8 mouse cellular contexts compared by ENCODE assay signal in the genomic region with DNA sequence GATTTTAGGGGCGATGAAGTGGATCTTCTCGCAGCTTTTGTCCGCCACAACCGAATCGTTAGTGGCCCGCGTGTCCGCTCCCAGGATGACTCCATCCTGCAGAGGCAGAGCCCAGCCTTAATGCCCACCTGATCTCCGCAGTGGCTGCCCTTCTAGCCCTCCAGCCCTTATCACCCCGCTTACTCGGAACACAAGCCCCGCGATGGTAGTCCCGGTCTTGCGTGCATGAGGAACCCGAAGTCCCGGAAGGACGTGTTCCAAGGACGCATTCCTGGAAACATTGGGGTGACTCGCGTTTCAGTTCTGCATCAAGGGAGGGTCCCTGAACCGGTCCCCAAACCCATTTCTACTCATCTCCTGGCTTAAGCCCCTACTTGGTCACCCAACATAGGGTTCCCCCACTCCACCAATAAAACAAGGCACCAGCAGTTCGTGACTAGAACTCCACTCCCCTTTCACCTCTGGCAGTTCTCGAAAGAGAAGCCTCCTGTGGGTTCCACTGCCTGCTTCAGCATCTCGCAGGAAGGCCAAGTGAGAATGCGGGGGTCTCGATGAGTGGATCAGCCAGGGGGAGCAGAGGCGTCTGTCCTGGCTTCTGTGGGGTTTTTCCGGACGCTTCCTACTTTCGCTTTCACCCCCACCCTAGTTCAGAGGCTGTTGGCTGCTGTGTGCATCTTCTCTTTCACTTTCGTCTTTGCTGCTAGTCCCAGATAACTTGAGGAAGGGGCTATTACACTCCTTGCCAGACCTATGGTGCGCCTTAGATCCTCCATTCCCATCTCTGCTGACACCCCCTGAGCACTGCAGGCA. TPM values are rescaled to one million over a fixed set of nuclear protein-coding genes. Genes with fewer than 3 reads are reported as not detected.
DNase-seq lines count a peak whose midpoint lies in the region; ATAC-seq and TF ChIP-seq lines count a peak whose summit lies in the region.

No protein-coding gene starts in this region.

- H3K4me1 ChIP-seq in hindbrain, embryonic 10.5 days (replicated peaks): peaks cover 27% of the 10 kb centered on the region
- H3K4me1 ChIP-seq in spleen, adult 2 months (ENCODE audit: control insufficient read depth, insufficient read depth, insufficient read length): peaks cover 3% of the 10 kb centered on the region; the same call in 1 of the 2 replicates

- no peaks in the 10 kb centered on the region for H3K9me3 ChIP-seq in hindbrain, embryonic 10.5 days

- TF ChIP-seq CTCF in gastrocnemius, adult 2 months (IDR thresholded peaks at IDR 0.05): no peak
- TF ChIP-seq CTCF in spleen, adult 2 months (IDR thresholded peaks at IDR 0.05; ENCODE audit: extremely low read depth, insufficient read depth, insufficient read length, insufficient replicate concordance): no peak

- H3K27ac ChIP-seq in gastrocnemius, adult 2 months: peak overlapping the region; percentile 94
- peak overlapping the region; percentile 95 for H3K27ac ChIP-seq in hindbrain, embryonic 10.5 days
- peak overlapping the region; percentile 94 for H3K27ac ChIP-seq in spleen, adult 2 months (ENCODE audit: insufficient read depth, low read length)

- peaks cover 16% of the 10 kb centered on the region for H3K36me3 ChIP-seq in hindbrain, embryonic 10.5 days
- H3K36me3 ChIP-seq in spleen, adult 2 months (ENCODE audit: control insufficient read depth, insufficient read depth, low read length): peaks cover 10% of the 10 kb centered on the region

- 2% methylated on average over 33 of the region's 33 CpGs for WGBS in hindbrain, embryonic 10.5 days
- WGBS in spleen, adult 2 months: under 1% methylated on average over 33 of the region's 33 CpGs

- peak overlapping the region; percentile 86 for H3K4me3 ChIP-seq in gastrocnemius, adult 2 months
- peak overlapping the region; percentile 86 for H3K4me3 ChIP-seq in hindbrain, embryonic 10.5 days
- peak overlapping the region; percentile 93 for H3K4me3 ChIP-seq in spleen, adult 2 months (ENCODE audit: extremely low read depth, insufficient read depth, insufficient read length)

- peak; percentile 55 for ATAC-seq in erythroid progenitor cell, adult 5-6 weeks (replicated peaks; ENCODE audit: low FRiP score, poor library complexity, severe bottlenecking)
- peak; percentile 59 for ATAC-seq in megakaryocyte, adult 5-6 weeks (ENCODE audit: poor library complexity, severe bottlenecking)

- intact Hi-C loops in gastrocnemius, adult 2 months (cut with DNase I): loop anchor here (5.0 kb wide), 1 partner anchor 75 kb away; the partner anchor contains the start of gene Ddx28
- intact Hi-C loops in gastrocnemius, postnatal 14 days (cut with DNase I; ENCODE audit: low total_unique reads): no loop called here

- H3K27me3 ChIP-seq in hindbrain, embryonic 10.5 days (ENCODE audit: insufficient read depth, poor library complexity, severe bottlenecking): no peaks in the 10 kb centered on the region
- no peaks in the 10 kb centered on the region for H3K27me3 ChIP-seq in spleen, adult 2 months (ENCODE audit: control insufficient read depth, insufficient read depth, low read length)

- peak; percentile 63 for DNase-seq in gastrocnemius, adult 2 months
- no peak for DNase-seq in gastrocnemius, postnatal 14 days
- DNase-seq in adrenal gland, postnatal 14 days: peak; percentile 74
- peak; percentile 53 for DNase-seq in hindbrain, embryonic 10.5 days (ENCODE audit: low spot score)
- peak; percentile 37 to 58 for DNase-seq in layer of hippocampus, postnatal 36 days
- peak; percentile 35 to 63 for DNase-seq in spleen, adult 2 months (ENCODE audit: low read depth in 1 of 2, low spot score in 2 of 2)

- TF ChIP-seq POLR2A in spleen, adult 2 months (IDR thresholded peaks at IDR 0.05; ENCODE audit: low read depth, low read length): peak; percentile 56; the same call in 1 of the 2 replicates

RNA-seq across cellular contexts. Expression of gene Psmb10, which starts 0.5 kb away (rescaled TPM):
- 10 to 100 TPM; 17.9 to 26.1 TPM for total RNA-seq in gastrocnemius, adult 2 months (2021)
- 10 to 100 TPM; 19.3 to 20.9 TPM for total RNA-seq in gastrocnemius, postnatal 14 days (2021)
- total RNA-seq in adrenal gland, postnatal 14 days (2021): 49.2 and 65.5 TPM in 2 replicates
- 20.2 and 25.2 TPM in 2 replicates for total RNA-seq in erythroid progenitor cell, adult 5-6 weeks (2015; ENCODE audit: low replicate concordance)
- 2.7 and 4.2 TPM in 2 replicates for total RNA-seq in erythroid progenitor cell, adult 5-6 weeks (2017; ENCODE audit: low replicate concordance)
- polyA plus RNA-seq in hindbrain, embryonic 10.5 days (2016; fragmentation: Nextera tagmentation; extraction: Ambion mirVana): 32.7 and 33.6 TPM in 2 replicates
- total RNA-seq in layer of hippocampus, postnatal 36 days (2021): 10 to 100 TPM; 57.0 to 69.0 TPM
- 164 and 185 TPM in 2 replicates for total RNA-seq in megakaryocyte, adult 5-6 weeks (2015)
- total RNA-seq in megakaryocyte, adult 5-6 weeks (2017): 56.1 and 63.6 TPM in 2 replicates
- 228 and 357 TPM in 2 replicates for polyA plus RNA-seq in spleen, adult 2 months (2012; rRNA removed)

RNA-seq across cellular contexts. Expression of gene Ctrl, which starts 4.0 kb away (rescaled TPM):
- total RNA-seq in gastrocnemius, adult 2 months (2021): not detected
- total RNA-seq in gastrocnemius, postnatal 14 days (2021): not detected
- total RNA-seq in adrenal gland, postnatal 14 days (2021): 0.59 TPM in 1 of 2 replicates, not detected in the other
- total RNA-seq in erythroid progenitor cell, adult 5-6 weeks (2015; ENCODE audit: low replicate concordance): not detected in 2 replicates
- not detected in 2 replicates for total RNA-seq in erythroid progenitor cell, adult 5-6 weeks (2017; ENCODE audit: low replicate concordance)
- polyA plus RNA-seq in hindbrain, embryonic 10.5 days (2016; fragmentation: Nextera tagmentation; extraction: Ambion mirVana): 1.7 and 2.5 TPM in 2 replicates
- total RNA-seq in layer of hippocampus, postnatal 36 days (2021): 1 to 10 TPM; 1.6 TPM
- 1.3 and 2.0 TPM in 2 replicates for total RNA-seq in megakaryocyte, adult 5-6 weeks (2015)
- 0.55 and 1.1 TPM in 2 replicates for total RNA-seq in megakaryocyte, adult 5-6 weeks (2017)
- 4,893 and 4,931 TPM in 2 replicates for polyA plus RNA-seq in spleen, adult 2 months (2012; rRNA removed)

RNA-seq across cellular contexts. Expression of gene Lcat, which starts 5.5 kb away (rescaled TPM):
- total RNA-seq in gastrocnemius, adult 2 months (2021): under 1 TPM; 0.23 to 0.33 TPM
- under 1 TPM; 0.21 to 0.29 TPM for total RNA-seq in gastrocnemius, postnatal 14 days (2021)
- 5.3 and 54.9 TPM in 2 replicates for total RNA-seq in adrenal gland, postnatal 14 days (2021)
- total RNA-seq in erythroid progenitor cell, adult 5-6 weeks (2015; ENCODE audit: low replicate concordance): not detected in 2 replicates
- 2.4 TPM in 1 of 2 replicates, not detected in the other for total RNA-seq in erythroid progenitor cell, adult 5-6 weeks (2017; ENCODE audit: low replicate concordance)
- 0.60 and 0.78 TPM in 2 replicates for polyA plus RNA-seq in hindbrain, embryonic 10.5 days (2016; fragmentation: Nextera tagmentation; extraction: Ambion mirVana)
- total RNA-seq in layer of hippocampus, postnatal 36 days (2021): 10 to 100 TPM; 41.7 to 45.8 TPM
- 0.23 TPM in 1 of 2 replicates, not detected in the other for total RNA-seq in megakaryocyte, adult 5-6 weeks (2015)
- total RNA-seq in megakaryocyte, adult 5-6 weeks (2017): 0.45 TPM in 1 of 2 replicates, not detected in the other
- polyA plus RNA-seq in spleen, adult 2 months (2012; rRNA removed): 2.7 and 3.1 TPM in 2 replicates

RNA-seq across cellular contexts. Expression of gene Slc12a4, which starts 28.2 kb away (rescaled TPM):
- 10 to 100 TPM in 1 of 2 experiments, 1 to 10 TPM in 1; 9.1 to 14.3 TPM for total RNA-seq in gastrocnemius, adult 2 months (2021)
- 10 to 100 TPM; 12.1 to 19.1 TPM for total RNA-seq in gastrocnemius, postnatal 14 days (2021)
- 36.9 and 42.5 TPM in 2 replicates for total RNA-seq in adrenal gland, postnatal 14 days (2021)
- 2.5 and 3.4 TPM in 2 replicates for total RNA-seq in erythroid progenitor cell, adult 5-6 weeks (2015; ENCODE audit: low replicate concordance)
- 4.0 and 13.7 TPM in 2 replicates for total RNA-seq in erythroid progenitor cell, adult 5-6 weeks (2017; ENCODE audit: low replicate concordance)
- 18.7 and 19.3 TPM in 2 replicates for polyA plus RNA-seq in hindbrain, embryonic 10.5 days (2016; fragmentation: Nextera tagmentation; extraction: Ambion mirVana)
- total RNA-seq in layer of hippocampus, postnatal 36 days (2021): 10 to 100 TPM; 20.5 to 20.7 TPM
- total RNA-seq in megakaryocyte, adult 5-6 weeks (2015): 2.9 and 5.9 TPM in 2 replicates
- total RNA-seq in megakaryocyte, adult 5-6 weeks (2017): 2.1 and 9.4 TPM in 2 replicates
- polyA plus RNA-seq in spleen, adult 2 months (2012; rRNA removed): 25.1 and 29.5 TPM in 2 replicates

RNA-seq across cellular contexts. Expression of gene Pskh1, which starts 37.5 kb away (rescaled TPM):
- 10 to 100 TPM; 11.3 to 12.8 TPM for total RNA-seq in gastrocnemius, adult 2 months (2021)
- total RNA-seq in gastrocnemius, postnatal 14 days (2021): 10 to 100 TPM; 12.8 to 13.8 TPM
- total RNA-seq in adrenal gland, postnatal 14 days (2021): 31.0 and 32.2 TPM in 2 replicates
- 5.4 and 8.6 TPM in 2 replicates for total RNA-seq in erythroid progenitor cell, adult 5-6 weeks (2015; ENCODE audit: low replicate concordance)
- total RNA-seq in erythroid progenitor cell, adult 5-6 weeks (2017; ENCODE audit: low replicate concordance): 7.1 and 11.7 TPM in 2 replicates
- polyA plus RNA-seq in hindbrain, embryonic 10.5 days (2016; fragmentation: Nextera tagmentation; extraction: Ambion mirVana): 28.8 and 31.0 TPM in 2 replicates
- 1 to 10 TPM; 7.7 to 8.3 TPM for total RNA-seq in layer of hippocampus, postnatal 36 days (2021)
- total RNA-seq in megakaryocyte, adult 5-6 weeks (2015): 8.6 and 9.7 TPM in 2 replicates
- 10.7 and 13.3 TPM in 2 replicates for total RNA-seq in megakaryocyte, adult 5-6 weeks (2017)
- polyA plus RNA-seq in spleen, adult 2 months (2012; rRNA removed): 24.3 and 30.3 TPM in 2 replicates
